Mouse (Mus musculus): ENCODE measurements around the gene Pde4d.

Pde4d gene

DNA sequence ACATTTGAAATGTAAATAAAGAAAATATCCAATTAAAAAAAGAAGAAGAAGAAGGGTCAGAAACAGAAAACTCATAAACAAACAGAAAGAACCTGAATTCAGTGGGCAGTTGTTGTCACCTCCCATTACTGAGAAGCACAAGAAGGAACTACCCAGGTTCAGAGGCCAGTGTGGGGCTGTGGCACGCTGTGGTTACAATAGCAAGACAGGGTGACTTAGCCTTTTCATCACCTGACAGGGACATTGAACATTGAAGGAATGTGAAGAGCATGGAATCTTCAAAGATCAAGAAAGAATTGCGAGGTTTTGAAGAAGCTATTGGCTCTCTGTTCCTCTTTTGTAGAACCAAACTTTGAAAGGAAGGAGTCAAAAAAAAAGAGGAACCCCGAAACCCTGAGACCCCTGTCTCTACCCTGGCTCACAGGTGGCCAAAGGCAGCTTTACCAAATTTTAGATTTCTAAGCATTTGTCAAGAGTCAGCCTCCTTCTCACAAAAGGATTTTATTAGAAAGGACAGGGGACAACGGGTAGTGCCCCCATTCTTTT is 987.6 kb downstream of the Pde4d start:
- no peak for DNase-seq

DNA sequence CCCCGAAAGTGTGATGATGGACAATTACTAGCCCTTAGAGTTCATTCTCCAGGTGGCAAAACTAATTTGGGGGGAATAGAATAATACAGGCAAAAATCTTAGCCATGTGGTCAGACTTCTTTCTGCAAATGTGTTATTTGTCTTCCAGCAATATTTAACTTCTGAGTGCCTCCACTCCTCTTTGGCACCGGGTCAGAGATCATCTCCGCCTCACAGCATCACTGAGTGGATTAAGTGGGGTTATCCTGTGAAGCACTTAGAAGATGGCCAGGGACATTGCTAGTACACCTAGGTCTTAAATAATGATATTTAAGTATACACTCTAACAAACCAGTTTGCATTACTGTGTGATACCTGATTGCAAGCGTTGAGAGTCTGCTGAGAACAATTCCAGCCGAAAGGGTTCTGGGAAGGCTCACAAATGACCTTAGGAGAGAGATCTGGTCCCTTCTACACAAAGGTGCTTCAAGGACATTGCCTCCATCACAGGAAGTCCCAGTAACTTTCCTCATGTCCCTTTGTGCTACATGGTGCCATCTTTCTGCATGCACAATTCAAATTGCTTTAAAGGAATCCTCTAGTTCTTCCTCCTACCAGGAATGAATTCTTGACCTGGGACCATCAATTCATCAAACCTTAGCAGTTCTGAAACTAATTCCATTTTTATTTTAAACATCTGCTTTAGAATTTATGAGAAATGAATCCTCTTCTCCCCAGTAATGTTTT is 989.9 kb downstream of the Pde4d start:
- peak; percentile 31 for DNase-seq

DNA sequence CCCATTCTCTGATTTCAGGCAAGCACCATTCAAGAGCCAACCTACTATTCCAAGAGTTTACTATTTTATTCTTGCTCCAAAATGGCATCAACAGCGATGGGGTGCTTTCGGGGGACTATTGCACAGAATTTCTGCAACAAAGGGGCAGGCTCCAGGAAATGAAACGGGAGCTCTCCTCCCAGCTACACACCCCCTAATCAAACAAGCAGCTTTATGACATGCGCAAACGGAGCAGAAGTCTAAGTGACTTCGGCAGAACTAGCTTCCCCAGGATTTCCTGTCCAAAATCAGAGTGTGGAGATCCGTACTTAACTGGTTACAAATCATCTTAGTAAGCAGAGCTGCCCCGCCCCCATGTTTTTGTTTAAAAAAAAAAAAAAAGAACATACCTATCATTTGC is 990.6 kb downstream of the Pde4d start:
- DNase-seq: peak; percentile 68

GRCm38 (mm10) chr13:109440881-109441280 is 991.1 kb downstream of the Pde4d start:
- DNase-seq: peak; percentile 86

DNA sequence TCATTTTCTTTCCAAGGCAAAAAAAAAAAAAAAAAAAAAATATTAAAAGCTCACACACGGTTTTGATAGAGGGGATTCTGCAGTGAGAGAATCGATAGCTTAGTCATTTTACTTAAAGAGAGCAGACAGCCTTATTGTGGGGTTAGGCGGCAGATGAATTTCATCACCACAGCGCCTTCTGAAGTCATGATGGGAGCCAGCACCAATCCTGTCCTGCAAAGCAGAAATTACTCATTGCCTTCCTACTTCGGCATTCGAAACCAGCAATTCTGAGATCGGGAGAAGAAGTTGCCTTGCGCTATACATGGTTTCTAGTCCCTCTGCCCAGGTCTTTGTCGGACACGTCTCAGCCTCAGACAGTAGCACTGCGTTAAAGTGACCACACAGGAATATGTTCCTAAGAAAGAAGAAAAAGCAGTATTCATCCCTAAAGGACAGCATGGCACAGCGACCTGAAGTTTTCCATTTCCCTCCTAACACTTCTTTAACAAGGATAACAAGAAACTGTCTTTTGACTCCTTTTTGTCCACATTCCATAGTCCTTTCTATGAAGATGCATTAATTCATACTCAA is 991.7 kb downstream of the Pde4d start:
- peak; percentile 41 for DNase-seq

GRCm38 (mm10) chr13:109446138-109446537 is 996.4 kb downstream of the Pde4d start:
- DNase-seq: no peak

GRCm38 (mm10) chr13:109448121-109448520 is 998.4 kb downstream of the Pde4d start:
- DNase-seq: no peak

- no peak for DNase-seq
Observed at GRCm38 (mm10) chr13:109474344-109474743, 1024.6 kb downstream of the Pde4d start.

- DNase-seq: peak; percentile 29
Observed at GRCm38 (mm10) chr13:109481446-109481845, 1031.7 kb downstream of the Pde4d start.

- no peak for DNase-seq
Observed at GRCm38 (mm10) chr13:109486166-109486565, 1036.4 kb downstream of the Pde4d start.

DNA sequence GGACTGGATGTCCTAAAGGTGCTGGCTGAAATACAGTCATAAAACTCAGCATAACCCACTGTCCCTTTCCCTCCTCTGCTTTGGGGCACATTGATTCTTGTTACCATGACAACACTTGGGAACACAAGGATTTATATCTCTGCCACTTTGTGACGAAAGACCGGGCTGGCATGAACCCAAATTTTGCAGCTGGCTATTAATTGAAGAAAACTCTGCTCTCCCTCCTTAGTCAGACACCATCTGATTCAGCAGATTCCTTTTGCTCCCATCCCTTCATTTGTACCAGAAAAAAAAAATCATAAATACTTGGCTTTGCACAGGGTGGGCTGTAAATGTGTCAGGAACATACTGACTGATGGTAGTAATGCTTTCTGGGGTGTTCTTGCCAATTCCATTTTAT is 1037.6 kb downstream of the Pde4d start:
- no peak for DNase-seq

DNA sequence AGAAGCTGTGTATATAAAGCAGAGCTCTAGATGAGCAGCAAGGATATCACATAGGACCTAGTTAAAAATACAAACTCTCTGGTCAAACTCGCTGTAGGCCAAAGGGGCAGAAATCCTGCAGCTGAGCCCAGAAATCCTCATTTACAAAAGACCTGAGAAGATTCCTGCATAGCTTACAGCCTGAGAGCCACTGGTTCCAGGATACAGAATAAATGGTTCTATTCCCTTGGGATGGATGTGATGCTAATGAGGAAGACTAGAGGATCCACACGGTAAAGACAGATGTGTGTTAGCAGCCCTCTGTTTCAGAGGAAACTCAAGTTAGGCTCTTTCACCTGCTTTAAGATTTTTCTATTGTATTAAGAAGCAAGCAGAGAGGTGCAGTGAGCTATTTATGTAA is 1041.1 kb downstream of the Pde4d start:
- no peak for DNase-seq

GRCm38 (mm10) chr13:109491829-109492228 is 1042.1 kb downstream of the Pde4d start:
- DNase-seq: no peak

GRCm38 (mm10) chr13:109500336-109500735 is 1050.6 kb downstream of the Pde4d start:
- DNase-seq: no peak

- no peak for DNase-seq
Observed at GRCm38 (mm10) chr13:109502796-109503195, 1053.0 kb downstream of the Pde4d start.

- no peak for DNase-seq
Observed at GRCm38 (mm10) chr13:109506754-109507153, 1057.0 kb downstream of the Pde4d start.

DNA sequence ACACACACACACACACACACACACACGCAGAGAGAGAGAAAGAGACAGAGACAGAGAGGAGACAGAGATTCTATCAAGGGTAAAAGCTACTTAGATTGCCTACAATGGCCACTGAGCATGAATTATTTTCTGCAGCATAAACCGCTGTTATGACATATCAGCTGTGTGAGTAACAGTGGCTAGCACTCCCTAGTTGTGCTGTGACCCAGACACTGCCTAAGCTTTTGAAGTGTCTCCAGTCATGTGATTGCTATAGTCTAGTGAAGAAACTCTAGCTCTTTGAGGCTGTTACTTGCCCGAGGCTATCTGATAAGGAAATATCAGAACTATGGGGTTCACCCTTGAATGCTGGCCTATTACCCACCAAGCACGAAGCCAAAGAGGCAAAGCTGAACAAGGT is 1058.7 kb downstream of the Pde4d start:
- DNase-seq: no peak

- no peak for DNase-seq
Observed at GRCm38 (mm10) chr13:109518194-109518593, 1068.4 kb downstream of the Pde4d start.

DNA sequence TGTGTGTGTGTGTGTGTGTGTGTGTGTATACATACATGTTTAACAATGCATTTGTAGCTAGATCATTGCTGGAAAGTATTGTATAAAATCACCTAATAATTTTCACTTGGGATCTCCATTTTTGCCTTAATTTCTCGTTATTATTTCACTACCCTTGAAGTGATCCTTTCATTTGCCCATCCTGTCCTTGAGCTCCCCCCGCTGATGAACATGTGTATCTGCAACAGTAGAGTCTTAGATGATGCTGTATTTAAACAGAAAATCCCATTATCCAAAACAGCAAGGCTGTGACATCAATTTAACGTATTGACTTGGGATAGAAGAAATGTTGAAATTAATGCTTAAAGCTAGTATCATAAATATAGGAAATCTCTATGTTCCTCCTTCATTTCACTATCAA is 1069.7 kb downstream of the Pde4d start:
- no peak for DNase-seq

DNA sequence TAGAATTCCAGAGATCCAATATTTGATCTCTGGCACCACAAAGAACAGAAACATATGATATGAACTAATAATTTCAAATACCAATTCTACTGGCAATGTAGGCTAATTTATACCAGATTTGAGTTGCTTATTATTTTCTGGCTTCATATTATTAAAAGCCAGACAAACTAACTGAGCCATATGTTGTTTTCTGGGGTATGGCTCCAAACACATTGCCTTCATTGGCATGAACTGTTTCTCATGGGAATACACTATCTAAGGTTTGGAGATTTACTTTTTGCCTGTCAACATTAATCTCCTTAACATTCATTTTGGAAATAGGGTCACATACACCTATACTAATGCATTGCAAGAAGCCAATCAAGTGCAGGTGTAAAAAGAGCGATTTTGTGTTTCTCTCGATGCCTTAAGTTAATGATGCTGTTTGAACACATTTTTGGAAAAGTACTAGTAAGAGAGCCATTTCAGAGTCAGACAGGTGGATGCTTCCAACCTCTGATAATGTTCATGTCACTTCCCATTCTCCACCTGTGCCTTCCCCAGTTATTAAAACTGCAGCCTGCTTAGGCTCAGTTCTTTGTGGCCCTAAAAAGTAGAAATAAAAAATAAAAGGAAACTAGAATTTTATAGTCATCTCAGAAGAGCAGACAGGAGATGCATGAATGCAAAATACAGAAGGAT is 1070.4 kb downstream of the Pde4d start:
- peak; percentile 18 for DNase-seq

GRCm38 (mm10) chr13:109533838-109534523 is 1084.2 kb downstream of the Pde4d start:
- DNase-seq: no peak

DNA sequence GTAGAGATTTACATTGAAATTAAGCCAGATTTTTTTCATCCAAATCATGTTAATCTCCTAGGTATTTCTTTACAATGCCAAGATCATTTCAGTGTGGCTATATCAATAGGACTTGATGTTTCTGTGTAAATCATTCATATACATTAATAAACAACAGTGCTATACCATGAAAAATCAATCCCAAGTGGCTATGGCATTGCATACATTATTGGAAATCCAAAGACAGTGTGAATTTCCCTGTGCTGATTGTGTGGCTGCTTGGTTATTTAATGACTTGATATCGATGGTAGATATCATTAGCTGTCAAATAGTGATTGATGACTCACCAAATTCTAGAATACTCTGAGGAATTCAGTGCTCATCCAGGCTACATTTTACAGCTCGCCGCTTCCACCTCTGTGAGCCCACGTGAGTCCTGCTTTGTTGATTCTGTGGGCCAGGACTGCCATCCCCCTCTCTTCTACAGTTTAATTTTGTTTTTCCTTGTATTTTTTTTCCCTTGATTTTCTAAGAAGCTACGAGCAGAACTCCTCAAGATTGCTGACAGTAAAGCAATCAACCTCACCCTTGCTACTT is 1085.0 kb downstream of the Pde4d start:
- DNase-seq: no peak

GRCm38 (mm10) chr13:109536636-109537035 is 1086.9 kb downstream of the Pde4d start:
- no peak for DNase-seq
